Mouse (Mus musculus): ENCODE data around the gene Ctf1.

GRCm38 (mm10) chr7:127746494-127747491 lies 34.3 kb downstream of the Ctf1 start:
- no peak for TF ChIP-seq GATA1 (IDR thresholded peaks at IDR 0.05; ENCODE audit: borderline replicate concordance, low read length)
- no peak for TF ChIP-seq FLI1 (IDR thresholded peaks at IDR 0.05; ENCODE audit: low read length)

All from megakaryocyte, embryonic 14.5 days (primary cell).